Mouse (Mus musculus) liver, adult 10 weeks (tissue): ENCODE data around the gene Sh3pxd2a. TPM values are rescaled to one million over a fixed set of nuclear protein-coding genes. Genes with fewer than 3 reads are reported as not detected.

Source experiments
- polyA plus RNA-seq: library from polyadenylated mRNA; stranded (reverse); fragments of 350-450 nt; fragmentation: Illumina TruSeq; extraction: RNeasy Lipid Tissue Mini Kit (QIAGEN cat#74804); gene quantifications from one replicate; pipeline ENCODE4 v1.2.3, GENCODE M21; 2014; ENCODE audit warnings: low read depth, low replicate concordance

Sh3pxd2a gene
- 4.9 TPM for polyA plus RNA-seq

DNA sequence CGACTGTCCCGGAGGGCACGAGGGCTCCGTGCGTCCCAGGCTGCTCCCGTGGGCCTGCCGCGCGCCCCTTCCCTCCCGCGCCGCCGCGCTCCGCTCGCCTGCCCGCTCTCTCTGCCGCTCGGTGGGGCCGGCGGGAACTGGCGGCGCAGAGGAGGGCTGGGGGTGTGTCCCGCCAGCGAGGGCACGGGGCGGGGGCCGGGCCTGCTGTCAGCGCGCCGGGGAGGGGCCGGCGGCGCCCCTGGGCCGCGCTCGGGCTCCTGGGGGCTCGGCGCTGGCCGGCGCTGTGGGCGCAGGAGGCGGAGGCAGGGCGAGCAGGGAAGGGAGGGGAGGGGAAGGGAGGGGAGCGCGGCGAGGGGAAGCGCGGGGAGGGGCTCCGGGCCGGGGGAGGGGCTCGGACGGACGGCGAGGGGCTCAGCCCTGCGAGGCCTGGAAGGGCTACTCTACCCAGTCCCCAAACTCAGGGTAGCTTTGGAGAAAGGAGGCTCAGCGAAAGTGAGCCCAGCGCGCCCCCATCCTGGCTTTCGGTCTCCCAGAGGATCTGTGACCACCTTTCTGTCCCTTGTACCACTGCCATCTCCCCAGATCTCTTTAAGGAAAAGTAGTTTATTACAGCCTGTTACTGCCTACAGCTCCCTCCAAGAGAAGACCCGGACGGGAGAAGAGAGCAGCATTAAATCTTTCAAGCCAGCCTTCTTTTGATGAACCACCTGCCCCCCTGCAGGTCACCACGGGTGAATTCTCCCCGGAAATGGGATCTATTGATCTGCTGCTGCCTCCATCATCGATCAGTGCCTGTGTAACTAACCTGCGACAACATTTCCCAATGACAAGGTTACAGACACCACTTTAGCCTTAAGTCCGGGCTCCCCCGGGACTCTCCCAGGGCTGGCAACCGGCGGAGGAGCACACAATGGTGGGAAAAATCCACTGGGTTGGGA lies at the start of gene Sh3pxd2a:
TSS of gene Sh3pxd2a (minus strand) at position 98 of the 938 bp plus-strand sequence.

Other genes with a start within 250 kb of the Sh3pxd2a start
- 2.4 TPM for gene Stn1, start 73.1 kb upstream of the Sh3pxd2a start, polyA plus RNA-seq
- 26.4 TPM for gene Slk, start 115.3 kb upstream of the Sh3pxd2a start, polyA plus RNA-seq
- gene Col17a1, start 227.7 kb upstream of the Sh3pxd2a start, polyA plus RNA-seq, result not detected